Mouse (Mus musculus) cortical plate, adult 2 months (tissue): ENCODE measurements around the gene Olfr15.

Experiments used
- CTCF ChIP-seq: fragments of 200-500 bp; IDR thresholded peaks from 2 replicates; pipeline ENCODE4 v1.5.1; 2011; ENCODE audit warnings: mild to moderate bottlenecking, control low read depth, low read length; ENCODE audit not compliant: insufficient read depth; ENCODE audit errors: extremely low read depth
- POLR2A ChIP-seq: fragments of 200-500 bp; IDR thresholded peaks from 2 replicates; pipeline ENCODE4 v1.6.1; 2011; ENCODE audit warnings: mild to moderate bottlenecking, low read length, control low read depth; ENCODE audit not compliant: insufficient read depth; ENCODE audit errors: extremely low read depth

DNA sequence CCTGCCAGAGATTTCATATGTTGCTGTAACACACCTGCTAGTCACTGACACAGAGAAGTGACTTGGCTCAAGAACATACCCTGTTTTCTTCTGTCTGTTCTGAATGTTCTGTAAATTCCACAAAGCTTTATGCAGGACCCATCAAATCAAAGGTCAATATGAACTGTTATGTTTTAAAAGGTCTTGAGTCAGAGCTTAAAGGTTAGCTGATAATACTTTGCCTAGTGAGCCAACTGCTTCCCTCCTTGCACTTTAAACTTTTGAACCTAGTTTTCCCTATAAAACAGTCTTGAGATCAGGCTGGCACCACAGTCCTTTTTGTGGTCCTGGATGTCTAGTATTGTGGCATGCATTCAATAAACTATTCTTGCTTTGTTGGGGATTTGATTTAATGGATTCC is 42.3 kb upstream of the Olfr15 start:
- TF ChIP-seq POLR2A, result no peak
- no peak for TF ChIP-seq CTCF
